ENCODE assay signal across 15 mouse cellular contexts in the genomic region with DNA sequence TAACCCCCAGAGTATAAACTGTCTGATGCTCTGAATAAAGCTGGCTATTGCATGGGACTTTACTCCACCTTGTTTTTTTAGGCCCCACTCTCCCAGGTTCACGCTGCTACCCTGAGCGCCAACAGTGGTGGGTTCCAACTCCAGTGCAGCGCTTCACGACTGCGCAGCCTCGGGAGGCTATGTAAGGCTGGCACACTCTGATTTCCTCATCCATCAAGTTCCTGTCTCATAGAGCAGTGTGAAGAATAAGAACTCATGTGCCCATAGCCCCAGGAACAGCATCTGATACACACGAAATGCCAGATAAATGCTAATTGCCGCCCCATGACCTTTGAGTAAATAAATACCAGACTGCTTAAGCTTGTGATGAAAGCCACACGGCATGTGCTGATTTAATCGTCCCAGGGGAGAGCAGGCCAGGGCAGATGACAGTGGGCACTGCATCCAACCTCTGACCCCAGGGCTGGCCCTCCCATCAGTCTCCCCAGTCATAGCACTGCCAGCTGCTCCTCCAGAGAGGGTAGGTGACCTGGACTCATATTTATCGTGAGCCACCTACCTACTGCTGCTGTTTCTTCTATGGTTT.
DNase-seq lines count a peak whose midpoint lies in the region; ATAC-seq and TF ChIP-seq lines count a peak whose summit lies in the region.
"Had no signal": no experiment of that assay in that cellular context is flagged by ENCODE, and none has a peak within 500 bp of the region (broad histone marks: within the 10 kb centered on the region; RNA-seq: fewer than 3 reads in every experiment).

No protein-coding gene starts in this region.

- H3K4me2 ChIP-seq in kidney, postnatal 0 days (ENCODE audit: low read length): no peak overlapping the region
- H3K4me2 ChIP-seq: limb, embryonic 12.5 days; lung, embryonic 15.5 days; midbrain, embryonic 15.5 days had no signal

- H3K27me3 ChIP-seq in kidney, postnatal 0 days (ENCODE audit: insufficient read depth, low read length): no peaks in the 10 kb centered on the region
- H3K27me3 ChIP-seq in forebrain, embryonic 10.5 days (ENCODE audit: poor library complexity, severe bottlenecking): no peaks in the 10 kb centered on the region
- H3K27me3 ChIP-seq: lung, embryonic 15.5 days; midbrain, embryonic 15.5 days had no signal

- no peak overlapping the region for H3K9ac ChIP-seq in kidney, postnatal 0 days (ENCODE audit: low read depth, low read length)
- H3K9ac ChIP-seq: forebrain, postnatal 0 days; limb, embryonic 12.5 days; lung, embryonic 15.5 days; midbrain, embryonic 15.5 days had no signal

- no peak for TF ChIP-seq CTCF in kidney, postnatal 0 days (IDR thresholded peaks at IDR 0.05; ENCODE audit: low read depth)
- TF ChIP-seq CTCF in brain, embryonic 14.5 days (IDR thresholded peaks at IDR 0.05; ENCODE audit: borderline replicate concordance, extremely low read depth, insufficient read depth, insufficient read length): no peak

- no peaks in the 10 kb centered on the region for H3K9me3 ChIP-seq in kidney, postnatal 0 days (replicated peaks; ENCODE audit: low read length)
- no peaks in the 10 kb centered on the region for H3K9me3 ChIP-seq in forebrain, embryonic 10.5 days
- H3K9me3 ChIP-seq: limb, embryonic 12.5 days; lung, embryonic 15.5 days; midbrain, embryonic 15.5 days had no signal

- no peak for ATAC-seq in kidney, postnatal 0 days (replicated peaks; ENCODE audit: low FRiP score, low read depth)
- no peak for ATAC-seq in monocyte, adult 5-6 weeks (replicated peaks; ENCODE audit: insufficient number of reproducible peaks, low FRiP score, low TSS enrichment, poor library complexity, severe bottlenecking)
- ATAC-seq: CD4-positive, CD25-positive, alpha-beta regulatory T cell, adult 4 months; forebrain, postnatal 0 days; intestine, embryonic 16.5 days; midbrain, embryonic 15.5 days had no signal

- TF ChIP-seq POLR2A in brain, embryonic 14.5 days (IDR thresholded peaks at IDR 0.05; ENCODE audit: borderline replicate concordance, extremely low read depth, insufficient read depth, insufficient read length, poor library complexity, severe bottlenecking): no peak

- 44% methylated on average over 11 of the region's 11 CpGs for WGBS in kidney, postnatal 0 days
- 56% methylated on average over 11 of the region's 11 CpGs for WGBS in forebrain, embryonic 10.5 days

- H3K27ac ChIP-seq in kidney, postnatal 0 days: no peak overlapping the region
- no peak overlapping the region for H3K27ac ChIP-seq in forebrain, embryonic 10.5 days
- H3K27ac ChIP-seq: limb, embryonic 12.5 days; lung, embryonic 15.5 days; midbrain, embryonic 15.5 days had no signal

- peak; percentile 31 for DNase-seq in kidney, postnatal 0 days (ENCODE audit: low spot score)
- DNase-seq in kidney, postnatal 36 days: no peak
- DNase-seq in brain, embryonic 14.5 days (ENCODE audit: low read depth): peak; percentile 15
- DNase-seq in embryo, embryonic 11 days: peak; percentile 80
- peak; percentile 37 for DNase-seq in hindlimb bud, embryonic 11.5 days (ENCODE audit: extremely low spot score, low read depth, low spot score)
- DNase-seq in forebrain, embryonic 10.5 days (ENCODE audit: extremely low spot score, low spot score): no peak
- DNase-seq in frontal cortex, postnatal 10 days (ENCODE audit: low spot score in 2 of 2): no peak
- DNase-seq: cerebellum, adult 9-10 months; forebrain, postnatal 0 days had no signal

- H3K36me3 ChIP-seq in kidney, postnatal 0 days (ENCODE audit: insufficient read depth, low read length): no peaks in the 10 kb centered on the region
- H3K36me3 ChIP-seq in forebrain, embryonic 10.5 days (replicated peaks): no peaks in the 10 kb centered on the region
- H3K36me3 ChIP-seq: limb, embryonic 12.5 days; lung, embryonic 15.5 days; midbrain, embryonic 15.5 days had no signal

- H3K4me1 ChIP-seq in kidney, postnatal 0 days (replicated peaks; ENCODE audit: insufficient read depth, low read length): no peaks in the 10 kb centered on the region
- peaks cover 17% of the 10 kb centered on the region for H3K4me1 ChIP-seq in forebrain, embryonic 10.5 days
- H3K4me1 ChIP-seq: lung, embryonic 15.5 days; midbrain, embryonic 15.5 days had no signal

- no peak overlapping the region for H3K4me3 ChIP-seq in kidney, postnatal 0 days (replicated peaks; ENCODE audit: low read depth, low read length)
- H3K4me3 ChIP-seq in forebrain, embryonic 10.5 days: no peak overlapping the region
- H3K4me3 ChIP-seq: limb, embryonic 12.5 days; lung, embryonic 15.5 days; midbrain, embryonic 15.5 days had no signal

Comparison
In these comparisons a context has a peak if more than half of its experiments do, and no peak if none do; other contexts are left out.
1. DNase-seq: peak in kidney, postnatal 0 days (single experiment), brain, embryonic 14.5 days (single experiment), embryo, embryonic 11 days (single experiment) and hindlimb bud, embryonic 11.5 days (single experiment); none in kidney, postnatal 36 days (0 of 2), forebrain, embryonic 10.5 days (single experiment) and frontal cortex, postnatal 10 days (0 of 2).